Mouse (Mus musculus) limb, embryonic 15.5 days (tissue): Measurements from ENCODE around the gene Gm8879. TPM values are rescaled to one million over a fixed set of nuclear protein-coding genes. Genes with fewer than 3 reads are reported as not detected.
"Not testable (repeated sequence)": the region's sequence is repeated elsewhere in the genome, so short reads cannot be mapped to it uniquely, and the experiment has no call there.

ENCODE experiments used
- ATAC-seq: fragments of 200-750 bp; cut with Nextera tagmentation; 2 replicates; pipeline ENCODE4 v1.8.0; 2017; ENCODE audit warnings: low read depth, moderate TSS enrichment; ENCODE audit not compliant: insufficient number of reproducible peaks, low FRiP score, low TSS enrichment
- H3K27ac ChIP-seq: fragments of 300-500 bp; sonication (generic); 2 replicates; pipeline ENCODE4 v1.5.1; 2015; ENCODE audit warnings: moderate library complexity, mild to moderate bottlenecking, inconsistent platforms
- H3K27me3 ChIP-seq: fragments of 300-500 bp; sonication (generic); 2 replicates; pipeline ENCODE4 v1.6.1; 2015; ENCODE audit warnings: inconsistent platforms
- H3K36me3 ChIP-seq: fragments of 300-500 bp; sonication (generic); 2 replicates; pipeline ENCODE4 v1.6.1; 2015; ENCODE audit warnings: inconsistent platforms
- H3K4me1 ChIP-seq: fragments of 300-500 bp; sonication (generic); 2 replicates; pipeline ENCODE4 v1.6.1; 2015; ENCODE audit warnings: inconsistent platforms
- H3K4me2 ChIP-seq: fragments of 300-500 bp; sonication (generic); 2 replicates; pipeline ENCODE4 v1.6.1; 2015; ENCODE audit warnings: mild to moderate bottlenecking, inconsistent platforms
- H3K4me3 ChIP-seq: fragments of 300-500 bp; sonication (generic); 2 replicates; pipeline ENCODE4 v1.5.1; 2015; ENCODE audit warnings: mild to moderate bottlenecking, inconsistent platforms
- H3K9ac ChIP-seq: fragments of 300-500 bp; sonication (generic); 2 replicates; pipeline ENCODE4 v1.6.1; 2015; ENCODE audit warnings: inconsistent platforms
- H3K9me3 ChIP-seq: fragments of 300-500 bp; sonication (generic); 2 replicates; pipeline ENCODE4 v1.6.1; 2016; ENCODE audit warnings: inconsistent platforms
- WGBS: fragments of 180-500 bp; shearing (Covaris S2); methylation state at CpG from one replicate; pipeline ENCODE4 v1.1.7; 2015; 5-methylcytosine and 5-hydroxymethylcytosine counted together
- polyA plus RNA-seq: library from polyadenylated mRNA; unstranded; fragments of >200 nt; fragmentation: Nextera tagmentation; extraction: Ambion mirVana; gene quantifications from 2 replicates; pipeline ENCODE4 v1.2.1, GENCODE M21; 2015

Gm8879 gene
- polyA plus RNA-seq = not detected in 2 replicates

- not testable (repeated sequence) for H3K9ac ChIP-seq, H3K4me2 ChIP-seq, ATAC-seq, H3K27ac ChIP-seq, H3K4me1 ChIP-seq, H3K9me3 ChIP-seq, H3K36me3 ChIP-seq, H3K4me3 ChIP-seq, H3K27me3 ChIP-seq
- no CpG with 5 or more reads among the region's 3 CpGs for WGBS
Measured at GRCm38 (mm10) chr5:11127334-11127733, at the start of gene Gm8879. Gene Gm8879 (plus strand): TSS chr5:11127634.

GRCm38 (mm10) chr5:11138031-11138430 is 10.6 kb downstream of the Gm8879 start:
- not testable (repeated sequence) for H3K9ac ChIP-seq, H3K9me3 ChIP-seq, ATAC-seq, H3K27me3 ChIP-seq, H3K36me3 ChIP-seq, H3K27ac ChIP-seq, H3K4me3 ChIP-seq, H3K4me2 ChIP-seq, H3K4me1 ChIP-seq
- 92% methylated on average over 12 of the region's 12 CpGs for WGBS

Other genes with a start within 250 kb of the Gm8879 start
- gene Gm8871, start 179.8 kb upstream of the Gm8879 start, polyA plus RNA-seq = not detected in 2 replicates
- not detected in 2 replicates for gene Gm8857, start 179.8 kb upstream of the Gm8879 start, polyA plus RNA-seq
- not detected in 2 replicates for gene Gm5861, start 55.4 kb downstream of the Gm8879 start, polyA plus RNA-seq
- not detected in 2 replicates for gene Gm8890, start 128.4 kb downstream of the Gm8879 start, polyA plus RNA-seq
- not detected in 2 replicates for gene Speer1, start 213.9 kb downstream of the Gm8879 start, polyA plus RNA-seq